In genomic region chr7:126435801-126436200, GRCm38 (mm10) we compare ENCODE assay signal across 37 mouse cellular contexts. TPM values are rescaled to one million over a fixed set of nuclear protein-coding genes. Genes with fewer than 3 reads are reported as not detected.
"Had no signal": no experiment of that assay in that cellular context is flagged by ENCODE, and none has a peak within 500 bp of the region (broad histone marks: within the 10 kb centered on the region; RNA-seq: fewer than 3 reads in every experiment).

No protein-coding gene starts in this region.

- H3K27ac ChIP-seq: heart, adult 2 months; heart, embryonic 13.5 days; heart, embryonic 15.5 days; hindbrain, embryonic 12.5 days; hindbrain, embryonic 15.5 days; hindbrain, postnatal 0 days; kidney, embryonic 15.5 days; kidney, postnatal 0 days; limb, embryonic 10.5 days; limb, embryonic 12.5 days; liver, embryonic 13.5 days; liver, embryonic 15.5 days had no signal

- H3K4me1 ChIP-seq: heart, embryonic 13.5 days; heart, embryonic 15.5 days; hindbrain, embryonic 12.5 days; kidney, embryonic 15.5 days; limb, embryonic 10.5 days; limb, embryonic 12.5 days; liver, embryonic 15.5 days had no signal

- ATAC-seq: hindbrain, postnatal 0 days; intestine, embryonic 16.5 days had no signal

- H3K27me3 ChIP-seq: heart, embryonic 13.5 days; heart, embryonic 15.5 days; hindbrain, embryonic 12.5 days; hindbrain, embryonic 15.5 days; kidney, embryonic 15.5 days; limb, embryonic 12.5 days; liver, embryonic 13.5 days; liver, embryonic 15.5 days had no signal

- DNase-seq: gastrocnemius, postnatal 14 days; gastrocnemius, postnatal 36 days; heart, adult 2 months; heart, postnatal 14 days; heart, postnatal 36 days; kidney, adult 11 months; kidney, adult 2 months; kidney, adult 9 months; kidney, postnatal 14 days; layer of hippocampus, adult 9-11 months; layer of hippocampus, postnatal 36 days; liver; liver, embryonic 13.5 days had no signal

- H3K9ac ChIP-seq: heart, embryonic 13.5 days; heart, embryonic 15.5 days; hindbrain, embryonic 12.5 days; hindbrain, embryonic 15.5 days; kidney, embryonic 15.5 days; limb, embryonic 12.5 days; liver, embryonic 13.5 days; liver, embryonic 15.5 days had no signal

- H3K9me3 ChIP-seq: heart, embryonic 13.5 days; heart, embryonic 15.5 days; hindbrain, embryonic 12.5 days; hindbrain, embryonic 15.5 days; kidney, embryonic 15.5 days; limb, embryonic 10.5 days; limb, embryonic 12.5 days; liver, embryonic 13.5 days; liver, embryonic 15.5 days had no signal

- H3K36me3 ChIP-seq: liver, embryonic 15.5 days had no signal

- H3K4me2 ChIP-seq: heart, embryonic 11.5 days; heart, embryonic 13.5 days; heart, embryonic 15.5 days; hindbrain, embryonic 12.5 days; hindbrain, embryonic 15.5 days; kidney, embryonic 15.5 days; limb, embryonic 12.5 days; liver, embryonic 11.5 days; liver, embryonic 13.5 days; liver, embryonic 15.5 days had no signal

- H3K4me3 ChIP-seq: heart, adult 2 months; heart, embryonic 13.5 days; heart, embryonic 15.5 days; hindbrain, embryonic 12.5 days; hindbrain, embryonic 15.5 days; kidney, embryonic 15.5 days; limb, embryonic 10.5 days; limb, embryonic 12.5 days; liver, embryonic 13.5 days; liver, embryonic 15.5 days had no signal

RNA-seq across cellular contexts. Expression of gene Cd19, which starts 21.1 kb away (rescaled TPM):
- total RNA-seq: gastrocnemius, adult 18-20 months; gastrocnemius, adult 8-10 months; gastrocnemius, postnatal 36 days; hematopoietic stem cell, adult 5-6 weeks; layer of hippocampus, adult 18-20 months; layer of hippocampus, adult 8-10 months; layer of hippocampus, postnatal 14 days; layer of hippocampus, postnatal 36 days; left cerebral cortex, adult 18-20 months; left cerebral cortex, adult 8-10 months; left cerebral cortex, postnatal 10 days; left cerebral cortex, postnatal 36 days had no signal
- polyA plus RNA-seq: heart, embryonic 11.5 days; heart, embryonic 13.5 days; heart, embryonic 15.5 days; hindbrain, embryonic 12.5 days; intestine, embryonic 14.5 days; limb, embryonic 10.5 days; limb, embryonic 12.5 days; liver, embryonic 11.5 days had no signal
